Mouse (Mus musculus) heart, adult 11 months (tissue): ENCODE measurements around the gene Pnmal2.
"Not testable (repeated sequence)": the region's sequence is repeated elsewhere in the genome, so short reads cannot be mapped to it uniquely, and the experiment has no call there.

Experiments
- DNase-seq: peaks from one replicate; pipeline ENCODE4 v3.0.0; 2022

Gene Pnmal2

DNA sequence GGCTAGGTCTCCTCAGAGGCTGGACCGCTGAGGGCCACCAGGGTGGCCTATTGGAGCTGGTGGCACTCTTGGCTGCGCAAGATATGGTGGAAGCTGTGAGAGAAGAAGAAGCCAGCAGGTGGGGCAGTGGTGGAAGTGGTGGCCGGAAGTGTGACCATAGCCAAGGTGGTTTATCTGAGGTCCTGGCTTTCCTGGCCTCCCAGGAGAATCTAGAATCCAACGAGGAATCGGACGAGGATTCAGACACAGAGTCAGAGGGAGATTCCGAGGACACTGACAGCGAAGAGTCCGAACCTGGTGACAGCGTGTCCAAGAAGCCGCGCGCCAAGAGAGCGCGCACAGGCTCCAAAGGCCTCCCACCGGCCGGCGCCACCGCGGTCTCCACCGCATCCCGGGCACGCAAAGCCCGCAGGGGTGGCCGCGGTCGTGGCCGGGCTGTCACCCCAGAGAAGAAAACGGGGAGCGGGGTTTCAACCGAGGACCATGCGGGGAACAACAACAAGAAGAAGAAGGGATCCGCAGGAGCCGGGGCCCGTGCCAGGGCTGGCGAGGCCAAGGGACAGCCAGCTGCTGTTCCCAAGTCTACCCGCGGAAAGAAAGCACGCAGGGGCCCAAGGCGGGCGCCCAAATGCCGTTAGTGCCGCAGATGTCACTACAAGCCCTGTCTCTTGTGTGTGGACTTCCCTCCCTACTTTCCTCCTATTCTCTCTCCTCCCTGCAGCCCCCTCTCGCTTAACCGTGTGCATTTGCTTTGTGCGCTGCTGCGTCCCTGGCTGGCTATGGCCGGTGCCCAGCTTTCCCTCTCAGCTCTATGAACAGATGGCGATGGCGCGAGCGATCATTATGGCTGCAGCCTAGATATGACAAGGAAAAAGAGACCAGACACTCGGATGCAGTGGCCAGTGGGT, 2.2 kb downstream of the Pnmal2 start:
- peak; percentile 91 for DNase-seq

- peak; percentile 93 for DNase-seq
Measured at GRCm38 (mm10) chr7:16947349-16947895, 2.9 kb downstream of the Pnmal2 start.

DNA sequence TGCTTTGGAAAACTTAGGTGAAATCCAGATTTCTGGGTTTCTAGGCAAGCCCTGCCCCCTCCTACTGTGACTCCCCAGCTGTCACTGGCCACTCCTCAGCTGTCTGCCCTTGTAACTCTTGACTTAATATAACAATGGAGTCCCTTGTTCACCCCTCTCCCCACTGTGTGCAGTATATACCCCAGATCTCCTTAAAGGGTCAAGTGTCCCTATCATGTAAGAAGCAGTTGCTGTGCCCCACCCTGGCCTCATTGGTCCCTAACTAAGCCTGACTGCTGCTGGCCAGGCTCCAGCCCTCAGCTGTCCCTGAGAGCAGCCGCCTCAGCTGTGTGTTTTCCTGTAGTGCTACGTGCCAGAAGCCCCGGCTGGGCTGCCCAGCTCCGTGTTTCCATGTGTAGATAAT, 3.5 kb downstream of the Pnmal2 start:
- peak; percentile 96 for DNase-seq

DNA sequence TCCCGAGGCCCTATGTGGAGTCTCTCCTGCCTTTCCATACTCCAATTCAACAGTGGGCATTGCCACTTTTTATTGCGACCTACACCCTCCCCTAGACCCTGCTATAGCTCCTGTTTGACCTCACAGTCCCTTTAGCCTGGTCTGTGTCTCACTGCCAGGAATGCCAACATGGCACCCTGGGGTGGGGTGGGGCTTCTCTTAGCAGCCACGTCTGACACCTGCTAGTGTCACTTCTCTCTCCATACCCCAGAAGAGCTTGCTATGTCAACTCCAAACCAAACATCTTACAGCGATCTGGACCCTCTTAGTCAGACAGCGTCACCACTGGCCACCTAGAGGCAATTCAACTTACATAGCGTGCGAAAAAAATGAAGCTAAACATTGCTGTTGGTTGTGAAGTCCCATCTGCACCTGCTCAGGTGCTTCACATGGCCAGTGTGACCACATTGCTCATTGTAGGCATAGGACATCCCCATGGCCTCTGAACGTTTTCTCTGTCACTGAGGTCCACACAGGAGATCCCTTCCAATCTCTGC, 4.5 kb downstream of the Pnmal2 start:
- DNase-seq, result no peak

DNA sequence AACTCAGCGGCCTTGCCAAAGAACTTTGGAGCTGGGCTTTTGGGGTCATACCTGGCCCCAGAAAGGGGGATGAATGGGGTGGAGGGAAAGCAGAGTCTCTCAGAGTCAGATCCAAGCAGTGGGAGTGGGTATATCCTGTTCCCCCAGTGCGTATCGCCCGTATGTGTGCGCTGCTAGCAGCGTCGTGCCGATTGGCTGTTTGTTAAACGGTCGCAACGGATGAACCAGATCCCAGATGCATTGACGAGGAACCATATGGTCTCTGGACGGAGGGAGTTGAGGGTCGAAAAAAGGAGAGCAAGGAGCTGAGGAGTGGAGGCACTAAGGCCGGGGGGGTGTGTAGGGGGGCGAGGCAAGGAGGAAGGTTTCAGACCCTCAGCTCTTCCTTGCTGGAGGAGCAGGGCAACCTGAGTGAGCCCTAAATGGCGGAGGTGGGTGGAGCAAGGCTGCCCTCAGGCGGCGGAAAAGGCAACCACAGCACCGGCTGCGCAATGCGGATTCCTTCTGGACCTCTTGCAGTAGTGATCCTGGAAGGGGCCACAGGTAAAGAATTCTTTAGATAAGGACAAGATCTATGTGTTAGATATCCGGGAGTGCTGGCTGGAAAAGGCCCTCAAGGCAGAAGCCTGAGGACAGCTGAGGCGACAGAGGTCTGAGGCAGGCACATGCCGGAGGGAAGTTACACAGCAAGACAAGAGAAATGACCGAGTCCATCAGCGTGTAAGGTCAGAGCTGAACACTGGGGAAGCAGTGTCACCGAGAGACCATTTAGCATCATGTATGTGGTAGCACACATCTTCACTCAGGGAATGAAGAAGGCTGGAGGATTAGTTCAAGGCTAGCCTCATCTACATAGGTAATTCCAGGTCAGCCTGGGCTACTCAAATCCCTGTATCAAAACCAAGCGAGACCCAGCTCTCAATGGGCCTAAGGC, 5.7 kb downstream of the Pnmal2 start:
- DNase-seq, result peak; percentile 93

DNA sequence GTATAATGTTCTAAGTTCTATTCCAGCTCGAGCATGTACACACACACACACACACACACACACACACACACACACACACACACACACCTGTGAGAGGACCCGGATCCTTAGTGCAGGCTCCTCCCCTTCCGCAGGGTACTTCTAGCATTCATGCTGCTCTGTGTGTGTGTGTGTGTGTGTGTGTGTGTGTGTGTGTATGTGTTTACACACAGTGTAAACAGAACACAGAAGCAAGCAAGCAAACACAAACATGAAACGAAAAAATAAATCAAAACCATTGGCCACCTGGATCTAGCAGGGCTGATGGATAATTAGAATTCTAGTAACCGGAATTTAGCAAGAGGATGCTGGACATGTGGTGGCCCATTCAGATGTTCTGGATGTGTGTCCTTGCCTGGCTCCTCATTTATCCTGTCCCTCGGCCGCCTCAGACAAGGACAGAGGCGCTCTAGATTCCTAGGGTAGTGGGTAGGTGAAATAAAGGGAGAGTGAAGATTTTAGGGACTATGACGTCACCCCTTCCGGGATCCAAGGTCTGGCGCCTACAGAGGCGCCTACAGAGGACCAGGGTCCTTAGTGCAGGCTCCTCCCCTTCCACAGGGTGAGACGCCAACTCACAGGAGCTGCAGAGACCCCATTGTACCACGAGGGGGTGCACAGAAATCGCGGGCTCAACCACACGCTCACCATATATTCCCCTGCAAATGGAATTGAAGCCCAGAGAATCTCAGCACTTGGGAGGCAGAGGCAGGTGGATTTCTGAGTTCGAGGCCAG, 6.6 kb downstream of the Pnmal2 start:
- peak; percentile 97 for DNase-seq

DNA sequence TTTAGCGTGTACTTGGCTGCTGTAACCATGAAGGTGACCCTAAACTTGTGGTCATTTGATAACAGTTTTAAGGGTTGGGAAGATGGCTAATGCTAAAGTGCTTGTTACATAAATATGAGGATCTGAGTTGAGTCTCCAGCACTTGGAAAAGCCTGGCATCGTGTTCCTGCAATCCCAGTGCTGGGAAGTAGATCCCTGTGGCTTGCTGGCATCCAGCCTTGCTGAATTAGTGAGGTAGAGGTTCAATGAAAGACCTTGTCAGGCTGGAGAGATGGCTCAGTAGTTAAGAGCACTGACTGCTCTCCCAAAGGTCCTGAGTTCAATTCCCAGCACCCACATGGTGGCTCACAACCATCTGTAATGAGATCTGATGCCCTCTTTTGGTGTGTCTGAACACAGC, 9.3 kb downstream of the Pnmal2 start:
- DNase-seq, result not testable (repeated sequence)

DNA sequence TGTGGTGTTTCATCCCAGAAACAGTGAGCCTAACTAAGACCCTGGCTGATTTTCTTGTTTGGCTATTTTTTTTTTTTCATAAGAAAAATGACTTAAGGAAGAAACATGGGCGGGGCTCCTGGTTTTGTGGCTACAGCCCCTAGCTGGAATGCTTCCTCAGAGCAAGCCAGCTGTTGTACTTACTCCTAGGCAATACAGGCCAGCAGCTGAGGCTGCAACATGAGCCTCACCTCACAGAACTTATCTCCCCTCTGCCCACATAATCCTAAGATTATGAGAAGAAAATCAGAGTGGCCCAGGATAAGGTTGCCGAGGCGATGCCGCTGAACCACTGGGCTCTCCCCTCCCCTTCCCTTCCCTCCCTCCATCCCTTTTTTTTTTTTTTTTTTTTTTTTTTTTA, 11.2 kb downstream of the Pnmal2 start:
- no peak for DNase-seq

DNA sequence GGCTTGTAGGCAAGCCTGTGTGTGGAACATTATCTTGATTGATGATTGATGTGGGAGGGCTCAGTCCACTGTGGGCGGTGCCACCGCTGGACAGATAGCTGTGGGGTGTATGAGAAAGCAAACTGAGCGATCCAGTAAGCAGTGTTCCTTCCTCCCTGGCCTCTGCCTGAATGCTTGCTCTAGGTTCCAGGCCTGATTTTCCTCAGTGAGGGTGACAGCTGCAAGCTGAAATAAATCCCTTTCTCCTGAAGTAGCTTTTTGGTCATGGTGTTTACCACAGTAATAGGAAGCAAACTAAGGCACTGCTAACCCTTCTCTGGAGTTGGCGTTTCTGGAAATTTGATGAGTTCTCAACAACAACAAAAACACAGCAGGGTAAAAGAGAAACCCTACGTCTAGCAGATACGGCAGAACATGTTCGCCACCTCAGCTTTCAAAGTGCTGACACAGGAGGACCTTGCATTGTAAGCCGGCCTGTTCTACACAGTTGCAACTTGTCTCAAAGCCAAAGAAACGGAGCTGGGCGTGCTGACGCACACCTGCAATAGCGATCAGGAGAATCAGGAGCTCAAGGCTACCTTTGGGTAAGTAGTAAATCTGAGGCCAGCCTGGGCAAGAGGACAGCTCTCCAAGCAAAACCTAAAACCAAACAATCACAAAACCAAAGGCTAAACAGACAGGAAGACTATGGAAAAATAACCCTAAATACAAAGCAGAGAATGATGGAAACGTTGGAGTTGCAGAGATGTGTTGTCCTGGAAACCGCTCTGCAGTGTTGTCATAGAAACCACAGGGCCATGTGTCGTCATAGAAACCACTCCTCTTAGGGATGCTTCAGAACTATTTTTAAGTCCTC, 12.2 kb downstream of the Pnmal2 start:
- DNase-seq, result no peak

GRCm38 (mm10) chr7:16959539-16960187, 15.2 kb downstream of the Pnmal2 start, which contains the start of gene Pnmal1:
Gene Pnmal1, plus strand, starts transcription at chr7:16959679.
- DNase-seq, result no peak

DNA sequence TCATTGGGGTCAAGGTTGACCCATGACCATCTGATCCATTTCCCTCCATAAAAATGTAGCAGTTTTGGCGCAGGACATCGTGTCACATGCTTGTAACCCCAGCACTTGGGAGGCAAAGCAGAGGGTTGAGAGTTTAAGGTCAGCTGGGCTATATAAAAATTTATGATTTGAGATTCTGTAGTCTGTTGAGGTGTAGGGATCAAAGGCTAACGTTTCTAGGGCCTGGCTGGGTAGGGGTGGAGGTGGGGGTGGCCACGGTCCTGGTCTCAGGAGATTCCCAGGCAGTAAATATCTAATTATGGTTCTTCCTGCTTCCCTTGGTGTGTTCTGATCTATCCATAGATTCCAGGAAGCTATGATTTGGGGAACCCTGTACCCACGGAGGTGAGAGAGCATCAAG, 17.2 kb downstream of the Pnmal2 start:
- no peak for DNase-seq

- DNase-seq, result no peak
Measured at GRCm38 (mm10) chr7:16968414-16968813, 23.9 kb downstream of the Pnmal2 start.

GRCm38 (mm10) chr7:16971160-16971559, 26.7 kb downstream of the Pnmal2 start:
- no peak for DNase-seq

- peak; percentile 98 for DNase-seq
Measured at GRCm38 (mm10) chr7:16974018-16974417, 29.5 kb downstream of the Pnmal2 start.

DNA sequence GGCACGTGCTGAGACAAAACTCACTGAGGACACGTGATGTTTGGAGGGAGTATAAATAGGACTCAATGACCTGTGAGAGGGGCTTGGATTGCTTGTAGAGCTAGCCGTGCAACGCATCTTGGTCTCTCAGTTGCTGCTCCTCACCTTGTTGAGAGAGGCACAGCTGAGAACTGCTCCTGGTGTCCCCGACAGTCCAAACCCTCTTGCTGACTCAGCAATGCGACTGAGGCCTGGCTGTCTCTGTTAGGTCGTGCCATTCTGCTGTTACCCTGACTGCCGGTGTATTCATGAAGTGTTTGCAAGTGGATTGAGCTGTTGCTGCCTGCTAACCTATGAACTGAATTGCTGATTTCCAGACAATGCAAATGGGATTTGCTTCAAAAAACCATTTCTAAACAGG, 31.8 kb downstream of the Pnmal2 start:
- no peak for DNase-seq

GRCm38 (mm10) chr7:16978173-16978572, 33.7 kb downstream of the Pnmal2 start:
- no peak for DNase-seq

GRCm38 (mm10) chr7:16978593-16978992, 34.1 kb downstream of the Pnmal2 start:
- DNase-seq, result no peak

DNA sequence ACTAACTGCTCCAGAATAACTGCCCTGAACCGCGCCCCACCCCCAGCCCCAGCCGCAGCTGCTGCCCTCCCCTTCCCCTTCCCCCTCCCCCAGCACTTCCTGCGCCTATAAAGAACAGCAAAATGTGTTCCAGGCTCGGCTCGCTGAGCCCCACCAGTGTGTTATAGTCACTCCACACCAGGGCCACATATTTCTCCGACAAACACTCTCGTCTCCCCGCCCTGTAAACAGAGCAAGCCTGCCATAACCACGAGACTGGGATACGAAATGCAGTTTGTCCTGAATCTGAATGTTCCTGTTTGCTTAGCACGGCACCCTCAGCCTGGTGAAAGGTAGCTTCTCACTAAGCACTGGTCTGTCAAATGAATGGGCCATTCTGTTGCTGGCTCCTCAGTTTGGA, 35.9 kb downstream of the Pnmal2 start:
- DNase-seq, result peak; percentile 94

GRCm38 (mm10) chr7:16982859-16983568, 38.5 kb downstream of the Pnmal2 start, which contains the start of gene Gm42372:
Gene Gm42372, plus strand, starts transcription at chr7:16983086.
- DNase-seq, result peak; percentile 91
